Mouse (Mus musculus) stomach, postnatal 0 days (tissue): ENCODE results near the gene Tmem189.
A peak's percentile ranks its signal among the peaks of the same experiment; 100 is the strongest.

Experiments
- CTCF ChIP-seq: IDR thresholded peaks from 2 replicates; pipeline ENCODE4 v1.5.1; 2016; ENCODE audit warnings: antibody characterized with exemption, low read depth, mild to moderate bottlenecking, moderate library complexity
- EP300 ChIP-seq: optimal IDR thresholded peaks from 2 replicates; pipeline ENCODE3; 2016; ENCODE audit warnings: antibody characterized with exemption

DNA sequence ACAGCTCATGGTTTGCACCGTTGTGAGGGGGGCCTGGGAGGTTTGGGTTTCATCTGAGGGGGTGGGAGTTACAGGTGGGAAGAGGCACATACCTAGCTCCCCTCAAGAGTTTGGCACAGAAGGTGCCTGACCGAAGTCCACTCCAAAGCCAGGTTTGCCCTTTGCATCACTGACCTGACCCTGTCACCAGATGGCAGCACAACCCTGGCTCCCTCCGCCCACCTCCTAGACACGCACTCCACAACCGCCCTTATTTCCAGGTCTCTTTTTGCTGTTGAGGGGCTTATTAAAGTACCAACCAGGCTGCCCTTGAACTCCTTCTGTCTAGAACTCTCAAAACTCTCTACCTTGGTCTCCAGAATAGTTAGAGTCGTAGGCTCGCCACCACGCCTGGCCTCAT, 48.3 kb downstream of the Tmem189 start:
- TF ChIP-seq CTCF: peak; percentile 80
- no peak for TF ChIP-seq EP300
